In genomic region chr13:117289494-117290270, GRCm38 (mm10) we compare ENCODE assay signal across 9 mouse cellular contexts.
A peak's percentile ranks its signal among the peaks of the same experiment; 100 is the strongest.
DNase-seq lines count a peak whose midpoint lies in the region; ATAC-seq and TF ChIP-seq lines count a peak whose summit lies in the region.
"Had no signal": no experiment of that assay in that cellular context is flagged by ENCODE, and none has a peak within 500 bp of the region (broad histone marks: within the 10 kb centered on the region; RNA-seq: fewer than 3 reads in every experiment).

No protein-coding gene starts in this region.

- peak; percentile 85 for DNase-seq in CD4-positive, CD25-positive, alpha-beta regulatory T cell, adult 2 months (ENCODE audit: low read depth, low spot score)
- peak; percentile 66 to 75 for DNase-seq in adrenal gland, postnatal 36 days
- DNase-seq in kidney, postnatal 10 days = peak; percentile 84
- peak; percentile 59 for DNase-seq in liver

- H3K27ac ChIP-seq in embryonic facial prominence, embryonic 12.5 days = no peak overlapping the region
- H3K27ac ChIP-seq in heart, embryonic 15.5 days = no peak overlapping the region
- no peak overlapping the region for H3K27ac ChIP-seq in stomach, embryonic 14.5 days (ENCODE audit: low read length)

- no peak overlapping the region for H3K4me3 ChIP-seq in embryonic facial prominence, embryonic 12.5 days
- peak overlapping the region; percentile 28 for H3K4me3 ChIP-seq in heart, embryonic 15.5 days
- no peak overlapping the region for H3K4me3 ChIP-seq in myocyte
- H3K4me3 ChIP-seq in stomach, embryonic 14.5 days (ENCODE audit: low read depth, low read length) = no peak overlapping the region
- H3K4me3 ChIP-seq: erythroblast, embryonic 14.5 days had no signal

- no peaks in the 10 kb centered on the region for H3K36me3 ChIP-seq in embryonic facial prominence, embryonic 12.5 days
- no peaks in the 10 kb centered on the region for H3K36me3 ChIP-seq in heart, embryonic 15.5 days
- H3K36me3 ChIP-seq in myocyte (ENCODE audit: control insufficient read depth, insufficient read depth) = no peaks in the 10 kb centered on the region
- no peaks in the 10 kb centered on the region for H3K36me3 ChIP-seq in stomach, embryonic 14.5 days (ENCODE audit: control insufficient read depth, insufficient read depth, low read length)

- WGBS in embryonic facial prominence, embryonic 12.5 days = 34% methylated on average over 17 of the region's 17 CpGs
- WGBS in heart, embryonic 15.5 days = 27% methylated on average over 17 of the region's 17 CpGs
- WGBS in stomach, embryonic 14.5 days = 31% methylated on average over 17 of the region's 17 CpGs

- peak overlapping the region; percentile 36 for H3K4me2 ChIP-seq in embryonic facial prominence, embryonic 12.5 days (replicated peaks)
- H3K4me2 ChIP-seq in heart, embryonic 15.5 days = peak overlapping the region; percentile 55
- H3K4me2 ChIP-seq in myocyte (ENCODE audit: low read depth) = peak overlapping the region; percentile 31
- H3K4me2 ChIP-seq in stomach, embryonic 14.5 days (replicated peaks; ENCODE audit: low read depth, low read length) = peak overlapping the region; percentile 32

- no peaks in the 10 kb centered on the region for H3K9me3 ChIP-seq in embryonic facial prominence, embryonic 12.5 days
- no peaks in the 10 kb centered on the region for H3K9me3 ChIP-seq in heart, embryonic 15.5 days (replicated peaks)
- H3K9me3 ChIP-seq in stomach, embryonic 14.5 days (ENCODE audit: control insufficient read depth, low read depth, low read length) = no peaks in the 10 kb centered on the region; the same call in 1 of the 2 replicates

- peak; percentile 22; the same call in 1 of the 2 replicates for ATAC-seq in embryonic facial prominence, embryonic 12.5 days (ENCODE audit: insufficient number of reproducible peaks, insufficient read depth, low FRiP score, low TSS enrichment)
- ATAC-seq in heart, embryonic 15.5 days (replicated peaks; ENCODE audit: insufficient number of reproducible peaks, insufficient read depth, low FRiP score, low read depth) = no peak; the same call in 1 of the 2 replicates
- ATAC-seq in stomach, embryonic 14.5 days (ENCODE audit: insufficient number of reproducible peaks, insufficient read depth, low FRiP score, low read depth) = peak; percentile 63; the same call in 1 of the 2 replicates

- H3K79me2 ChIP-seq in myocyte (ENCODE audit: control insufficient read depth, insufficient read depth) = no peaks in the 10 kb centered on the region

- no peak overlapping the region for H3ac ChIP-seq in myocyte (ENCODE audit: control insufficient read depth, insufficient read length)

- no peak overlapping the region for H3K9ac ChIP-seq in embryonic facial prominence, embryonic 12.5 days
- peak overlapping the region; percentile 35; the same call in 1 of the 2 replicates for H3K9ac ChIP-seq in heart, embryonic 15.5 days
- no peak overlapping the region for H3K9ac ChIP-seq in stomach, embryonic 14.5 days (replicated peaks; ENCODE audit: low read depth, low read length)

- no peaks in the 10 kb centered on the region for H3K4me1 ChIP-seq in embryonic facial prominence, embryonic 12.5 days
- no peaks in the 10 kb centered on the region for H3K4me1 ChIP-seq in heart, embryonic 15.5 days (replicated peaks)
- H3K4me1 ChIP-seq in stomach, embryonic 14.5 days (ENCODE audit: control insufficient read depth, insufficient read depth, low read length) = no peaks in the 10 kb centered on the region

- H3K27me3 ChIP-seq in embryonic facial prominence, embryonic 12.5 days = no peaks in the 10 kb centered on the region
- no peaks in the 10 kb centered on the region for H3K27me3 ChIP-seq in heart, embryonic 15.5 days
- no peaks in the 10 kb centered on the region for H3K27me3 ChIP-seq in myocyte (ENCODE audit: control insufficient read depth, insufficient read depth, insufficient read length)
- H3K27me3 ChIP-seq in stomach, embryonic 14.5 days (ENCODE audit: control insufficient read depth, insufficient read depth, low read length) = no peaks in the 10 kb centered on the region

- no peak for TF ChIP-seq POLR2A in myocyte (IDR thresholded peaks at IDR 0.05; ENCODE audit: insufficient read length, low read depth)

TF ChIP-seq in myocyte, 11 proteins besides CTCF, POLR2A, EP300 and RAD21:
- TF ChIP-seq USF1 (IDR thresholded peaks at IDR 0.05; ENCODE audit: low read depth) (peak; percentile 25), TCF3 (IDR thresholded peaks at IDR 0.05; ENCODE audit: insufficient read length, low read depth) (no peak), E2F4 (IDR thresholded peaks at IDR 0.05; ENCODE audit: insufficient read depth) (no peak)
TF ChIP-seq in myocyte: peak in this region for 1.
